Comparison of ENCODE assay signal across 12 mouse cellular contexts in genomic region chr1:59566926-59567325, GRCm38 (mm10). TPM values are rescaled to one million over a fixed set of nuclear protein-coding genes. Genes with fewer than 3 reads are reported as not detected.
A peak's percentile ranks its signal among the peaks of the same experiment; 100 is the strongest.
DNase-seq lines count a peak whose midpoint lies in the region; ATAC-seq lines count a peak whose summit lies in the region.
"Had no signal": no experiment of that assay in that cellular context is flagged by ENCODE, and none has a peak within 500 bp of the region (broad histone marks: within the 10 kb centered on the region; RNA-seq: fewer than 3 reads in every experiment).

No protein-coding gene starts in this region.

- no peak overlapping the region for H3K9ac ChIP-seq in forebrain, embryonic 13.5 days
- H3K9ac ChIP-seq: heart, embryonic 13.5 days; stomach, embryonic 15.5 days had no signal

- no peak overlapping the region; the same call in 1 of the 2 replicates for H3K27ac ChIP-seq in forebrain, embryonic 13.5 days
- H3K27ac ChIP-seq in forebrain, embryonic 10.5 days: no peak overlapping the region
- H3K27ac ChIP-seq: heart, embryonic 13.5 days; stomach, embryonic 15.5 days had no signal

- no peak overlapping the region for H3K4me3 ChIP-seq in forebrain, embryonic 13.5 days
- no peak overlapping the region for H3K4me3 ChIP-seq in forebrain, embryonic 10.5 days
- H3K4me3 ChIP-seq: heart, embryonic 13.5 days; stomach, embryonic 15.5 days had no signal

- H3K27me3 ChIP-seq in forebrain, embryonic 13.5 days: no peaks in the 10 kb centered on the region
- no peaks in the 10 kb centered on the region for H3K27me3 ChIP-seq in forebrain, embryonic 10.5 days (ENCODE audit: poor library complexity, severe bottlenecking)
- H3K27me3 ChIP-seq: stomach, embryonic 15.5 days had no signal

- no peaks in the 10 kb centered on the region for H3K36me3 ChIP-seq in forebrain, embryonic 13.5 days (ENCODE audit: poor library complexity, severe bottlenecking)
- H3K36me3 ChIP-seq in forebrain, embryonic 10.5 days (replicated peaks): no peaks in the 10 kb centered on the region
- H3K36me3 ChIP-seq: heart, embryonic 13.5 days; stomach, embryonic 15.5 days had no signal

- 51% methylated on average over 6 of the region's 6 CpGs for WGBS in forebrain, embryonic 13.5 days
- 91% methylated on average over 6 of the region's 6 CpGs for WGBS in forebrain, embryonic 10.5 days

- no peak for DNase-seq in forebrain, embryonic 10.5 days (ENCODE audit: extremely low spot score, low spot score)
- peak; percentile 92 for DNase-seq in Muller cell, postnatal 12 days (ENCODE audit: inconsistent ontology term)
- DNase-seq in cerebellum, postnatal 25 days: peak; percentile 84 to 85
- DNase-seq in layer of hippocampus, adult 9-11 months: peak; percentile 57
- DNase-seq in adrenal gland, postnatal 25 days: no peak
- no peak for DNase-seq in gastrocnemius, postnatal 25 days
- DNase-seq in urinary bladder, postnatal 14 days (ENCODE audit: low spot score): no peak
- DNase-seq: B cell, adult 2 months had no signal

- H3K4me1 ChIP-seq in forebrain, embryonic 13.5 days: peaks cover 13% of the 10 kb centered on the region; the same call in 1 of the 2 replicates
- H3K4me1 ChIP-seq in forebrain, embryonic 10.5 days: peaks cover 4% of the 10 kb centered on the region
- H3K4me1 ChIP-seq: heart, embryonic 13.5 days had no signal

- H3K4me2 ChIP-seq in forebrain, embryonic 13.5 days: no peak overlapping the region
- H3K4me2 ChIP-seq: heart, embryonic 13.5 days; stomach, embryonic 15.5 days had no signal

- 0 out of 2 replicates have a peak, but pooled peaks cover 5% of the 10 kb centered on the region for H3K9me3 ChIP-seq in forebrain, embryonic 13.5 days (replicated peaks)
- peaks cover 6% of the 10 kb centered on the region; the same call in 1 of the 2 replicates for H3K9me3 ChIP-seq in forebrain, embryonic 10.5 days
- H3K9me3 ChIP-seq: stomach, embryonic 15.5 days had no signal

- 0 out of 2 replicates have a peak, but pooled peaks have one; percentile 41 for ATAC-seq in forebrain, embryonic 13.5 days
- ATAC-seq: intestine, embryonic 16.5 days had no signal

RNA-seq across cellular contexts. Expression of gene Gm973, which starts 50.9 kb away (rescaled TPM):
- 3.0 and 5.1 TPM in 2 replicates for polyA plus RNA-seq in forebrain, embryonic 13.5 days (2015; fragmentation: Nextera tagmentation; extraction: Ambion mirVana)
- polyA plus RNA-seq in forebrain, embryonic 10.5 days (2016; fragmentation: Nextera tagmentation; extraction: Ambion mirVana): 0.76 and 1.3 TPM in 2 replicates
- 10.8 and 22.8 TPM in 2 replicates for total RNA-seq in adrenal gland, postnatal 25 days (2021)
- total RNA-seq in gastrocnemius, postnatal 25 days (2021): under 1 TPM; 0.21 to 0.23 TPM

Comparison
In these comparisons a context has a peak if more than half of its experiments do, and no peak if none do; other contexts are left out.
1. DNase-seq: peak in Muller cell, postnatal 12 days (single experiment), cerebellum, postnatal 25 days (2 of 2) and layer of hippocampus, adult 9-11 months (single experiment); none in forebrain, embryonic 10.5 days (single experiment), adrenal gland, postnatal 25 days (single experiment), gastrocnemius, postnatal 25 days (single experiment) and urinary bladder, postnatal 14 days (single experiment).